Mouse (Mus musculus): ENCODE measurements at regions not wholly inside any gene's neighbourhood (a gene's known extent, or its start where the extent isn't known, plus 50 kb on each side); places are given as distances from the start of the nearest gene placed in this dataset.
A peak's percentile ranks its signal among the peaks of the same experiment; 100 is the strongest.

DNA sequence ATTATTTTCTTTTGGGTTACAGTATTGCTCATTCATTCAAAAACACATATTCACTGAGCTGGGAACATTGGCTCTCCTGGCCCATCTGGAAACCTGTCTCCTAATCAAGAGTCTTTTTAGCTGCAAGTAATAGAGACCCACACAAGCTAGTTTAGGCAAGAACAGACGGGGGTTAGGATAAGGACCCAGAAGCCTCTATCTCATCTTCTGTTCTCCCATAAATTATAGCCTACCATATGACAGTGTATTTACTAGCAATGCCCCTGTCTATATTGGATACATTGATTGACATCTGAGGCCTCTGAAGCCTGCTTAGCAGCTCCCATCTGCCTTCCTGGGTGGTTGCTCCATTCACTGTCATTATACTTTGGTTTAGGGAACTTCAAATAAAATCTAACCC lies 255.2 kb downstream of the 1810013L24Rik start:
- H3K36me3 ChIP-seq (replicated peaks; ENCODE audit: control insufficient read depth, insufficient read depth, low read depth) = no peaks in the 10 kb centered on the region
- peak overlapping the region; percentile 28; the same call in 1 of the 2 replicates for H3K9ac ChIP-seq (replicated peaks)
- no peak for TF ChIP-seq EP300 (IDR thresholded peaks at IDR 0.05; ENCODE audit: low read depth)
- no peak for TF ChIP-seq CTCF (IDR thresholded peaks at IDR 0.05; ENCODE audit: low read depth)
- peaks cover 21 to 43% of the 10 kb centered on the region in 2 experiments for H3K4me1 ChIP-seq (replicated peaks; ENCODE audit: control insufficient read depth in 2 of 2, insufficient read depth in 2 of 2, low read length in 1 of 2)
- ATAC-seq (ENCODE audit: insufficient read depth) = peak; percentile 44; the same call in 1 of the 2 replicates
- H3K9me3 ChIP-seq (ENCODE audit: control insufficient read depth, low read length) = no peaks in the 10 kb centered on the region
- WGBS (ENCODE audit: insufficient replicate concordance) = 29% methylated on average over 1 of the region's 1 CpGs
- peak overlapping the region; percentile 32 for H3K4me2 ChIP-seq (ENCODE audit: low read depth)
- H3K27ac ChIP-seq = peak overlapping the region; percentile 73
- no peaks in the 10 kb centered on the region for H3K27me3 ChIP-seq (ENCODE audit: control insufficient read depth, insufficient read depth, low read length)
- no peak overlapping the region for H3K4me3 ChIP-seq (ENCODE audit: insufficient read depth in 1 of 2, low read depth in 2 of 2, low read length in 2 of 2)
- peak in 1 of 3 experiments; percentile 25 for DNase-seq (ENCODE audit: low read depth in 3 of 3, low spot score in 3 of 3)

- H3K36me3 ChIP-seq (replicated peaks; ENCODE audit: control insufficient read depth, insufficient read depth, low read depth) = no peaks in the 10 kb centered on the region
- WGBS (ENCODE audit: insufficient replicate concordance) = 42% methylated on average over 5 of the region's 5 CpGs
- peak overlapping the region; percentile 46; the same call in 1 of the 2 replicates for H3K9ac ChIP-seq (replicated peaks)
- H3K27me3 ChIP-seq (ENCODE audit: control insufficient read depth, insufficient read depth, low read length) = no peaks in the 10 kb centered on the region
- H3K4me1 ChIP-seq (replicated peaks; ENCODE audit: control insufficient read depth in 2 of 2, insufficient read depth in 2 of 2, low read length in 1 of 2) = peaks cover 21 to 43% of the 10 kb centered on the region in 2 experiments
- H3K4me3 ChIP-seq (ENCODE audit: insufficient read depth in 1 of 2, low read depth in 2 of 2, low read length in 2 of 2) = no peak overlapping the region
- DNase-seq (ENCODE audit: low read depth in 3 of 3, low spot score in 3 of 3) (peak; percentile 63 to 75 (median 63)), ATAC-seq (ENCODE audit: insufficient read depth) (peak; percentile 96)
- peak overlapping the region; percentile 87 for H3K27ac ChIP-seq
- H3K4me2 ChIP-seq (ENCODE audit: low read depth) = peak overlapping the region; percentile 42
- TF ChIP-seq EP300 (IDR thresholded peaks at IDR 0.05; ENCODE audit: low read depth) = peak; percentile 65
- TF ChIP-seq CTCF (IDR thresholded peaks at IDR 0.05; ENCODE audit: low read depth) = no peak
- H3K9me3 ChIP-seq (ENCODE audit: control insufficient read depth, low read length) = no peaks in the 10 kb centered on the region
These were observed 256.1 kb downstream of the 1810013L24Rik start for GRCm38 (mm10) chr16:9085977-9086376.

- Histone ChIP-seq H3K9ac (replicated peaks) (no peak overlapping the region), H3K9me3 (ENCODE audit: control insufficient read depth, low read length) (no peaks in the 10 kb centered on the region), H3K36me3 (replicated peaks; ENCODE audit: control insufficient read depth, insufficient read depth, low read depth) (no peaks in the 10 kb centered on the region), H3K27ac (no peak overlapping the region), H3K4me2 (ENCODE audit: low read depth) (no peak overlapping the region), H3K4me3 (ENCODE audit: insufficient read depth in 1 of 2, low read depth in 2 of 2, low read length in 2 of 2) (no peak overlapping the region), H3K4me1 (replicated peaks; ENCODE audit: control insufficient read depth in 2 of 2, insufficient read depth in 2 of 2, low read length in 1 of 2) (peaks cover 6 to 16% of the 10 kb centered on the region in 2 experiments), H3K27me3 (ENCODE audit: control insufficient read depth, insufficient read depth, low read length) (no peaks in the 10 kb centered on the region)
- 64% methylated on average over 6 of the region's 6 CpGs for WGBS (ENCODE audit: insufficient replicate concordance)
- no peak for DNase-seq (ENCODE audit: low read depth in 3 of 3, low spot score in 3 of 3)
- no peak for TF ChIP-seq EP300 (IDR thresholded peaks at IDR 0.05; ENCODE audit: low read depth)
- no peak for TF ChIP-seq CTCF (IDR thresholded peaks at IDR 0.05; ENCODE audit: low read depth)
- no peak for ATAC-seq (ENCODE audit: insufficient read depth)
These were observed 261.9 kb downstream of the 1810013L24Rik start for GRCm38 (mm10) chr16:9091790-9092189.

- H3K4me1 ChIP-seq (replicated peaks; ENCODE audit: control insufficient read depth in 2 of 2, insufficient read depth in 2 of 2, low read length in 1 of 2) = peaks cover 3 to 10% of the 10 kb centered on the region in 2 experiments; a peak in 3 of 4 replicates
- no peak overlapping the region for H3K4me3 ChIP-seq (ENCODE audit: insufficient read depth in 1 of 2, low read depth in 2 of 2, low read length in 2 of 2)
- H3K9me3 ChIP-seq (ENCODE audit: control insufficient read depth, low read length) = no peaks in the 10 kb centered on the region
- WGBS (ENCODE audit: insufficient replicate concordance) = 23% methylated on average over 11 of the region's 11 CpGs
- H3K9ac ChIP-seq (replicated peaks) = no peak overlapping the region
- TF ChIP-seq EP300 (IDR thresholded peaks at IDR 0.05; ENCODE audit: low read depth) = no peak
- no peak for TF ChIP-seq CTCF (IDR thresholded peaks at IDR 0.05; ENCODE audit: low read depth)
- H3K4me2 ChIP-seq (ENCODE audit: low read depth) = no peak overlapping the region
- no peaks in the 10 kb centered on the region for H3K36me3 ChIP-seq (replicated peaks; ENCODE audit: control insufficient read depth, insufficient read depth, low read depth)
- H3K27me3 ChIP-seq (ENCODE audit: control insufficient read depth, insufficient read depth, low read length) = no peaks in the 10 kb centered on the region
- no peak overlapping the region for H3K27ac ChIP-seq
- ATAC-seq (ENCODE audit: insufficient read depth) (no peak), DNase-seq (ENCODE audit: low read depth in 3 of 3, low spot score in 3 of 3) (no peak)
These were observed 262.4 kb downstream of the 1810013L24Rik start for GRCm38 (mm10) chr16:9092191-9092848.

DNA sequence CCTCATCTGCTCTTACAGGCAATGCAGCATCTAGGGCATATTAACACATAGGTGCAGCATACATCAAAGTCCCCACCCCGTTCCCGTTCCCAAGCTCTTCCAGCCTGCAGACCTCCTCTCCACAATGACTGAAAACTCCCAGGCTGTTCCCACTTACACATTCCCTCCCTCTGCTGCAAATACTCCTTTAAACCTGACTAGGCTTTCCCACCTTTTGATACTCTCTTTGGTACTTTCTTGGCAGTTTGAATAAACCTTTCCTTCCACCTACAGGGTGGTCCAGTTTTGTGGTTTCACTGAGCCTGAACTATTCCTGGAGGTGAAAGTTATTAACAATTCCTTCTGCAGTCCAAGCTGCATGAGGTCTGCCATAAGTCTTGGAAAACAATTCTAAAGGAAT lies 263.7 kb downstream of the 1810013L24Rik start:
- no peak for DNase-seq (ENCODE audit: low read depth in 3 of 3, low spot score in 3 of 3)
- WGBS (ENCODE audit: insufficient replicate concordance) = 38% methylated on average over 2 of the region's 2 CpGs
- TF ChIP-seq CTCF (IDR thresholded peaks at IDR 0.05; ENCODE audit: low read depth) (no peak), EP300 (IDR thresholded peaks at IDR 0.05; ENCODE audit: low read depth) (no peak)

More for the DNA sequence above, 263.7 kb downstream of the 1810013L24Rik start:
- H3K4me2 ChIP-seq (ENCODE audit: low read depth) = no peak overlapping the region
- no peak overlapping the region for H3K9ac ChIP-seq (replicated peaks)
- no peak overlapping the region for H3K4me3 ChIP-seq (ENCODE audit: insufficient read depth in 1 of 2, low read depth in 2 of 2, low read length in 2 of 2)
- H3K4me1 ChIP-seq (replicated peaks; ENCODE audit: control insufficient read depth in 2 of 2, insufficient read depth in 2 of 2, low read length in 1 of 2) = no peaks in the 10 kb centered on the region
- H3K36me3 ChIP-seq (replicated peaks; ENCODE audit: control insufficient read depth, insufficient read depth, low read depth) = no peaks in the 10 kb centered on the region
- no peaks in the 10 kb centered on the region for H3K27me3 ChIP-seq (ENCODE audit: control insufficient read depth, insufficient read depth, low read length)
- no peak overlapping the region for H3K27ac ChIP-seq
- no peak for ATAC-seq (ENCODE audit: insufficient read depth)
- no peaks in the 10 kb centered on the region for H3K9me3 ChIP-seq (ENCODE audit: control insufficient read depth, low read length)

Data from liver, embryonic 14.5 days (tissue).